Mouse (Mus musculus): ENCODE measurements around the gene Glyat.

DNA sequence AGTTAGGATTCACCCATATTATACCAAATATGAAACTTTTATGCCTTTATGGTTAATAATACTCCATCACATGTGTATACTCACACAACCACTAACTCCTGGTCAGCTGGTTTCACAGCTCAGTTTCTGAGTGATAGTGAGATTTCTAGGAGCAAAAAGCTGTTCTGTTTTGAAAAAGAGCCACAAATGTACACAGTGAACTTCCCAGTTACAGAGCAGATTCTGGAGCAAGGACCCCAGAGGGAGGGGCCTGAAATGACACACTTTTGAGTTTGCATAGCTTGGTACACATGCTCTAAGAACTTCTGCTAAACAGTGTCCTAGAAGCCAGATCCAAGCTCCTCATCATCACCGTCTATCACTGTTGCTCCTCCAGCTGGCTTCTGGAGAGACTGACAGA lies 33.4 kb upstream of the Glyat start, which contains the start of gene Gm4952:
- TF ChIP-seq CTCF (IDR thresholded peaks at IDR 0.05; ENCODE audit: control insufficient read depth, insufficient read depth, low read length), result no peak
- TF ChIP-seq POLR2A (IDR thresholded peaks at IDR 0.05; ENCODE audit: borderline replicate concordance, control insufficient read depth, low read depth, low read length), result no peak
